Mouse (Mus musculus): ENCODE results near the gene Zfp655. TPM values are rescaled to one million over a fixed set of nuclear protein-coding genes. Genes with fewer than 3 reads are reported as not detected.

The Zfp655 gene
- polyA plus RNA-seq, 1 experiment from 2014 or later = 39.6 TPM

DNA sequence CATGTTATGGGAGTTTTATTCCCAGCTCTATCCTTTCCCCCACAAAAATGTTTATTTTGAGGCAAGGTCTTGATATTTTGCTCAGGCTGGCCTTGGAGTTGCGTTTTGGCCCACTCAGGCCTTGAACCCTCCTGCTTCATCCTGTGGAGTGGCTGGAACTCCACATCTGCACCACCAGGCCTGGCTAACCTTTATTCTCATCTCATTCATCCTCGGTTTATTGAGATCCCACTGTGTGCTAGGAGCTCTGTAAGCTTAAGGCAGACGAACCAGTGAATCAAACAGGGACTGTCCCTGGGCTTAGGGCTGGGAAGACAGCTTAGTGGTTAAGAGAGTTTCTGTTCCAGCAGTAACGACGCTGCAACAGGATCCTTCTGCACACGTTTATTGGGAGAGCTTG, 60.9 kb downstream of the Zfp655 start:
- ATAC-seq (ENCODE audit: insufficient number of reproducible peaks, insufficient read depth, low FRiP score, low TSS enrichment) = no peak
- H3K27ac ChIP-seq = no peak overlapping the region
- no peak overlapping the region for H3K9ac ChIP-seq
- no peak overlapping the region for H3K4me3 ChIP-seq
- H3K27me3 ChIP-seq = no peaks in the 10 kb centered on the region
- no peak overlapping the region for H3K4me2 ChIP-seq (replicated peaks)
- no peaks in the 10 kb centered on the region for H3K4me1 ChIP-seq
- 93% methylated on average over 6 of the region's 6 CpGs for WGBS
- H3K36me3 ChIP-seq = peaks cover 62% of the 10 kb centered on the region
- H3K9me3 ChIP-seq = no peaks in the 10 kb centered on the region

Other genes starting within 250 kb of the Zfp655 start
- gene Gm4871, start 199.0 kb upstream of the Zfp655 start, polyA plus RNA-seq (2016; fragmentation: Nextera tagmentation; extraction: Ambion mirVana) = not detected in 2 replicates
- gene 1700018F24Rik, start 188.7 kb upstream of the Zfp655 start, polyA plus RNA-seq (2016; fragmentation: Nextera tagmentation; extraction: Ambion mirVana) = not detected in 2 replicates
- gene Arpc1a, start 147.9 kb upstream of the Zfp655 start, polyA plus RNA-seq (2016; fragmentation: Nextera tagmentation; extraction: Ambion mirVana) = 158 and 159 TPM in 2 replicates
- gene Kpna7, start 147.7 kb upstream of the Zfp655 start, polyA plus RNA-seq (2016; fragmentation: Nextera tagmentation; extraction: Ambion mirVana) = not detected in 2 replicates
- gene Arpc1b, start 117.5 kb upstream of the Zfp655 start, polyA plus RNA-seq (2016; fragmentation: Nextera tagmentation; extraction: Ambion mirVana) = 132 and 134 TPM in 2 replicates
- 129 and 130 TPM in 2 replicates for gene Pdap1, start 91.5 kb upstream of the Zfp655 start, polyA plus RNA-seq (2016; fragmentation: Nextera tagmentation; extraction: Ambion mirVana)
- 218 and 235 TPM in 2 replicates for gene Bud31, start 91.4 kb upstream of the Zfp655 start, polyA plus RNA-seq (2016; fragmentation: Nextera tagmentation; extraction: Ambion mirVana)
- gene Ptcd1, start 64.6 kb upstream of the Zfp655 start, polyA plus RNA-seq (2016; fragmentation: Nextera tagmentation; extraction: Ambion mirVana) = 21.6 and 22.8 TPM in 2 replicates
- gene Cpsf4, start 64.5 kb upstream of the Zfp655 start, polyA plus RNA-seq (2016; fragmentation: Nextera tagmentation; extraction: Ambion mirVana) = 62.8 and 65.2 TPM in 2 replicates
- gene Atp5j2, start 39.7 kb upstream of the Zfp655 start, polyA plus RNA-seq (2016; fragmentation: Nextera tagmentation; extraction: Ambion mirVana) = 539 and 600 TPM in 2 replicates
- 9.4 and 9.5 TPM in 2 replicates for gene Zkscan14, start 29.8 kb upstream of the Zfp655 start, polyA plus RNA-seq (2016; fragmentation: Nextera tagmentation; extraction: Ambion mirVana)
- 19.5 and 20.3 TPM in 2 replicates for gene Zkscan5, start 27.2 kb upstream of the Zfp655 start, polyA plus RNA-seq (2016; fragmentation: Nextera tagmentation; extraction: Ambion mirVana)
- gene Zscan25, start 48.8 kb downstream of the Zfp655 start, polyA plus RNA-seq (2016; fragmentation: Nextera tagmentation; extraction: Ambion mirVana) = 0.75 and 0.88 TPM in 2 replicates
- not detected in 2 replicates for gene Cyp3a57, start 113.6 kb downstream of the Zfp655 start, polyA plus RNA-seq (2016; fragmentation: Nextera tagmentation; extraction: Ambion mirVana)
- not detected in 2 replicates for gene Cyp3a16, start 238.0 kb downstream of the Zfp655 start, polyA plus RNA-seq (2016; fragmentation: Nextera tagmentation; extraction: Ambion mirVana)

Data from embryonic facial prominence, embryonic 12.5 days (tissue).